Mouse (Mus musculus): ENCODE data around the gene Suclg2. TPM values are rescaled to one million over a fixed set of nuclear protein-coding genes. Genes with fewer than 3 reads are reported as not detected.

Suclg2 gene
- polyA plus RNA-seq, 1 experiment from 2014 or later = 77.3 TPM

DNA sequence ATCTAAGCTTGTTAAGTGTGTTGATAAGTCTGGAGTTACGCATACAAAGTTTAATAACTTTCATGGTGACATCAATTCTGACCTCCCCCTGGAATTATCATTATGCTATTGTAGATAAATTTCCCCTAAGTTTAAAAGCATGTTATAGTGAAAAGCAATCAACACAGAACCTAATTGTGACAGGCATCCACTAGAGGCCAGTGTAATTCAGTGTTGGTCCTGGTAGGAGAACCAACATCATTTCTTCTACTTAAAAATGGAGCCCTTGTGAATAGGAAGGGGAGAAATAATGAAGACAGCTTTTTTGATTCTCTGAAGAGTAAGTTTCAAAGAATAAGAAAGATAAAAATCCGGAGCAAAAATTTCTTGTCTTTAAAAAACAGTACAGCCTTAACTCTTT is 200.2 kb downstream of the Suclg2 start:
- Histone ChIP-seq H3K9me3 (ENCODE audit: control insufficient read depth) (no peaks in the 10 kb centered on the region), H3K4me3 (ENCODE audit: low read depth, low read length) (no peak overlapping the region), H3K9ac (ENCODE audit: low read depth, low read length) (no peak overlapping the region), H3K36me3 (ENCODE audit: control insufficient read depth, insufficient read depth) (no peaks in the 10 kb centered on the region), H3K4me2 (replicated peaks; ENCODE audit: low read depth) (no peak overlapping the region), H3K27ac (ENCODE audit: low read depth, low read length) (no peak overlapping the region), H3K4me1 (replicated peaks; ENCODE audit: control insufficient read depth, insufficient read depth, low read length) (0 out of 2 replicates have a peak, but pooled peaks cover 5% of the 10 kb centered on the region), H3K27me3 (replicated peaks; ENCODE audit: control insufficient read depth, insufficient read depth, low read length) (no peaks in the 10 kb centered on the region)
- ATAC-seq = no peak
- peak; percentile 59 for TF ChIP-seq CTCF (IDR thresholded peaks at IDR 0.05; ENCODE audit: low read depth)
- WGBS = 88% methylated on average over 2 of the region's 2 CpGs

GRCm38 (mm10) chr6:95515721-95516120 is 202.9 kb downstream of the Suclg2 start:
- no peak overlapping the region for H3K9ac ChIP-seq (ENCODE audit: low read depth, low read length)
- no peak overlapping the region for H3K4me3 ChIP-seq (ENCODE audit: low read depth, low read length)
- H3K36me3 ChIP-seq (ENCODE audit: control insufficient read depth, insufficient read depth) = peaks cover 9% of the 10 kb centered on the region; the same call in 1 of the 2 replicates
- H3K9me3 ChIP-seq (ENCODE audit: control insufficient read depth) = no peaks in the 10 kb centered on the region
- WGBS = 77% methylated on average over 5 of the region's 5 CpGs
- H3K4me2 ChIP-seq (replicated peaks; ENCODE audit: low read depth) = no peak overlapping the region
- H3K4me1 ChIP-seq (replicated peaks; ENCODE audit: control insufficient read depth, insufficient read depth, low read length) = 0 out of 2 replicates have a peak, but pooled peaks cover 5% of the 10 kb centered on the region
- ATAC-seq = no peak
- TF ChIP-seq CTCF (IDR thresholded peaks at IDR 0.05; ENCODE audit: low read depth) = no peak
- H3K27ac ChIP-seq (ENCODE audit: low read depth, low read length) = no peak overlapping the region
- no peaks in the 10 kb centered on the region for H3K27me3 ChIP-seq (replicated peaks; ENCODE audit: control insufficient read depth, insufficient read depth, low read length)

- TF ChIP-seq CTCF (IDR thresholded peaks at IDR 0.05; ENCODE audit: low read depth) = no peak
- H3K36me3 ChIP-seq (ENCODE audit: control insufficient read depth, insufficient read depth) = peaks cover 9% of the 10 kb centered on the region; the same call in 1 of the 2 replicates
- H3K9ac ChIP-seq (ENCODE audit: low read depth, low read length) = no peak overlapping the region
- H3K4me2 ChIP-seq (replicated peaks; ENCODE audit: low read depth) = no peak overlapping the region
- H3K9me3 ChIP-seq (ENCODE audit: control insufficient read depth) = no peaks in the 10 kb centered on the region
- no peak overlapping the region for H3K27ac ChIP-seq (ENCODE audit: low read depth, low read length)
- H3K4me1 ChIP-seq (replicated peaks; ENCODE audit: control insufficient read depth, insufficient read depth, low read length) = 0 out of 2 replicates have a peak, but pooled peaks cover 2% of the 10 kb centered on the region
- no peak overlapping the region for H3K4me3 ChIP-seq (ENCODE audit: low read depth, low read length)
- 76% methylated on average over 10 of the region's 10 CpGs for WGBS
- ATAC-seq = no peak
- H3K27me3 ChIP-seq (replicated peaks; ENCODE audit: control insufficient read depth, insufficient read depth, low read length) = no peaks in the 10 kb centered on the region
Measured at GRCm38 (mm10) chr6:95514726-95515125, 203.9 kb downstream of the Suclg2 start.

- Histone ChIP-seq H3K36me3 (ENCODE audit: control insufficient read depth, insufficient read depth) (peaks cover 9% of the 10 kb centered on the region; the same call in 1 of the 2 replicates), H3K27ac (ENCODE audit: low read depth, low read length) (no peak overlapping the region), H3K9me3 (ENCODE audit: control insufficient read depth) (0 out of 2 replicates have a peak, but pooled peaks cover 3% of the 10 kb centered on the region), H3K4me2 (replicated peaks; ENCODE audit: low read depth) (no peak overlapping the region), H3K4me1 (replicated peaks; ENCODE audit: control insufficient read depth, insufficient read depth, low read length) (no peaks in the 10 kb centered on the region), H3K27me3 (replicated peaks; ENCODE audit: control insufficient read depth, insufficient read depth, low read length) (no peaks in the 10 kb centered on the region), H3K9ac (ENCODE audit: low read depth, low read length) (no peak overlapping the region), H3K4me3 (ENCODE audit: low read depth, low read length) (no peak overlapping the region)
- TF ChIP-seq CTCF (IDR thresholded peaks at IDR 0.05; ENCODE audit: low read depth) = no peak
- ATAC-seq = no peak
- WGBS = 89% methylated on average over 1 of the region's 1 CpGs
Measured at GRCm38 (mm10) chr6:95511689-95512088, 206.9 kb downstream of the Suclg2 start.

- Histone ChIP-seq H3K4me1 (replicated peaks; ENCODE audit: control insufficient read depth, insufficient read depth, low read length) (no peaks in the 10 kb centered on the region), H3K27ac (ENCODE audit: low read depth, low read length) (no peak overlapping the region), H3K9me3 (ENCODE audit: control insufficient read depth) (no peaks in the 10 kb centered on the region), H3K4me2 (replicated peaks; ENCODE audit: low read depth) (no peak overlapping the region), H3K4me3 (ENCODE audit: low read depth, low read length) (no peak overlapping the region), H3K36me3 (ENCODE audit: control insufficient read depth, insufficient read depth) (no peaks in the 10 kb centered on the region), H3K9ac (ENCODE audit: low read depth, low read length) (no peak overlapping the region), H3K27me3 (replicated peaks; ENCODE audit: control insufficient read depth, insufficient read depth, low read length) (no peaks in the 10 kb centered on the region)
- no peak for TF ChIP-seq CTCF (IDR thresholded peaks at IDR 0.05; ENCODE audit: low read depth)
- no peak for ATAC-seq
- WGBS = 67% methylated on average over 5 of the region's 5 CpGs
Measured at GRCm38 (mm10) chr6:95500771-95501170, 217.8 kb downstream of the Suclg2 start.

- WGBS = 87% methylated on average over 5 of the region's 5 CpGs
- no peak overlapping the region for H3K4me2 ChIP-seq (replicated peaks; ENCODE audit: low read depth)
- no peaks in the 10 kb centered on the region for H3K9me3 ChIP-seq (ENCODE audit: control insufficient read depth)
- H3K27ac ChIP-seq (ENCODE audit: low read depth, low read length) = no peak overlapping the region
- ATAC-seq = no peak
- H3K36me3 ChIP-seq (ENCODE audit: control insufficient read depth, insufficient read depth) = no peaks in the 10 kb centered on the region
- H3K9ac ChIP-seq (ENCODE audit: low read depth, low read length) = no peak overlapping the region
- H3K27me3 ChIP-seq (replicated peaks; ENCODE audit: control insufficient read depth, insufficient read depth, low read length) = no peaks in the 10 kb centered on the region
- no peak for TF ChIP-seq CTCF (IDR thresholded peaks at IDR 0.05; ENCODE audit: low read depth)
- no peak overlapping the region for H3K4me3 ChIP-seq (ENCODE audit: low read depth, low read length)
- no peaks in the 10 kb centered on the region for H3K4me1 ChIP-seq (replicated peaks; ENCODE audit: control insufficient read depth, insufficient read depth, low read length)
Measured at GRCm38 (mm10) chr6:95499639-95500038, 219.0 kb downstream of the Suclg2 start.
